Mouse (Mus musculus) hindbrain, embryonic 12.5 days (tissue): ENCODE results near the gene Upf3b. TPM values are rescaled to one million over a fixed set of nuclear protein-coding genes. Genes with fewer than 3 reads are reported as not detected.
"Not testable (repeated sequence)": the region's sequence is repeated elsewhere in the genome, so short reads cannot be mapped to it uniquely, and the experiment has no call there.

Experiments
- ATAC-seq: fragments of 200-750 bp; cut with Nextera tagmentation; 2 replicates; pipeline ENCODE4 v1.8.0; 2017; ENCODE audit warnings: moderate TSS enrichment; ENCODE audit not compliant: low FRiP score
- H3K27ac ChIP-seq: fragments of 300-500 bp; sonication (generic); 2 replicates; pipeline ENCODE4 v1.5.1; 2016; ENCODE audit warnings: mild to moderate bottlenecking
- H3K27me3 ChIP-seq: fragments of 300-500 bp; sonication (generic); 2 replicates; pipeline ENCODE4 v1.6.1; 2016; ENCODE audit warnings: mild to moderate bottlenecking
- H3K36me3 ChIP-seq: fragments of 300-500 bp; sonication (generic); 2 replicates; pipeline ENCODE4 v1.6.1; 2016; ENCODE audit warnings: mild to moderate bottlenecking
- H3K4me1 ChIP-seq: fragments of 300-500 bp; sonication (generic); 2 replicates; pipeline ENCODE4 v1.6.1; 2016
- H3K4me2 ChIP-seq: fragments of 300-500 bp; sonication (generic); replicated peaks from 2 replicates; pipeline ENCODE4 v1.6.1; 2016; ENCODE audit warnings: mild to moderate bottlenecking
- H3K4me3 ChIP-seq: fragments of 300-500 bp; sonication (generic); 2 replicates; pipeline ENCODE4 v1.5.1; 2016; ENCODE audit warnings: mild to moderate bottlenecking
- H3K9ac ChIP-seq: fragments of 300-500 bp; sonication (generic); 2 replicates; pipeline ENCODE4 v1.6.1; 2016; ENCODE audit warnings: mild to moderate bottlenecking, moderate library complexity
- H3K9me3 ChIP-seq: fragments of 300-500 bp; sonication (generic); replicated peaks from 2 replicates; pipeline ENCODE4 v1.6.1; 2016; ENCODE audit warnings: mild to moderate bottlenecking
- WGBS: fragments of 180-500 bp; shearing (Covaris S2); methylation state at CpG from one replicate; pipeline ENCODE4 v1.1.7; 2016; 5-methylcytosine and 5-hydroxymethylcytosine counted together
- polyA plus RNA-seq: library from polyadenylated mRNA; unstranded; fragments of >200 nt; fragmentation: Nextera tagmentation; extraction: Ambion mirVana; gene quantifications from 2 replicates; pipeline ENCODE4 v1.2.1, GENCODE M21; 2016

The Upf3b gene
- 24.3 and 25.7 TPM in 2 replicates for polyA plus RNA-seq

DNA sequence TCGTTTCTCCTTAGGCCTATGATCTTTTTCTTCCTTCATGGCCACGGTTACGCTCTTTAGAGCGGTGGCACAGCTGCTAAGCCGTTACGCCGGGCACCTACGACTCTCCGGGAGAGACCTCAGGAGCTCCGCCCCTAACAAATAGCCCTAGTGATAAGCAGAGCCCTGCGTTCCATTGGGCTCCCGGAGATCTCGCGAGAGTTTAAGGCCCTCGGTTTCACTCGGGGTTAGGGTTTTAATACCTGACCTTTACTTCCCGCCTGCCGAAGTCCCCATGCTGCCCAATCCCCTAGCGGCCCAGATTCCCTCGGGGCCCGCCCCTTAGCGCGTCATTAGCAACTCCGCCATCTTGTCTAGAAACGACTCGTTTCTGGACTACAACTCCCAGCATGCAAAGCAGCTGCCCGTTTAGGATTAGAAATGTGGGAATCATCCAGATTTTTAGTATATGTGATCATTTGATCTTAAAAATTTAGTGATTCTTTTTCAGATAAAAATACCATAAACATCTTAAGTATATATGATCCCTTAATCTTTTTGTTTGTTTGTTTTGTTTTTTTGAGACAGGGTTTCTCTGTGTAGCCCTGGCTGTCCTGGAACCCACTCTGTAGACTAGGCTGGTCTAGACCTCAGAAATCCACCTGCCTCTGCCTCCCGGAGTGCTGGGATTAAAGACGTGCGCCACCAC is at the start of gene Upf3b:
TSS of gene Upf3b (minus strand) at position 130 of the 688 bp plus-strand sequence.
- no peaks in the 10 kb centered on the region for H3K36me3 ChIP-seq
- H3K9me3 ChIP-seq: no peaks in the 10 kb centered on the region
- peak; percentile 98 for ATAC-seq
- 17% methylated on average over 30 of the region's 30 CpGs for WGBS
- H3K9ac ChIP-seq: peak within 1 kb of the TSS; percentile 53
- peak within 1 kb of the TSS; percentile 83 for H3K27ac ChIP-seq
- peak within 1 kb of the TSS; percentile 45 for H3K4me3 ChIP-seq
- H3K4me2 ChIP-seq: peak within 1 kb of the TSS; percentile 56
- peaks cover 3% of the 10 kb centered on the region for H3K27me3 ChIP-seq
- H3K4me1 ChIP-seq: no peaks in the 10 kb centered on the region

DNA sequence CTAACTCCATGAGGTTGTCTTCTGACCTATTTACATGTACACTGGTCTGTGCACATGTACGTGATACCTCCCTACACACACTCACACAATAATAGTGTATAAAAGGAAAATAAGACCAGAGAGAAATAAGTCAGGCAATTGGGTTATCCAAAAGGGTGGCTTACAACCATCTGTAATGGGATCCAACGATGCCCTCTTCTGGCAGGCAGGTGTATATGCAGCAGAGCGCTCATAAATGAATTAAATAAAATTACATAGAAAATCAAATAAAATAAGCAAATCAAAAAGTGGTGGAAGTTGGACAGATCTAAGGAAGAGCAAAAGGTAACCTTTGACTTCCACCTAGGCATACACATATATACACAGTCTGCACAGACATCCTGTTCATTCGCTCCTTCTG is 47.7 kb upstream of the Upf3b start:
- H3K4me3 ChIP-seq: no peak overlapping the region
- H3K4me2 ChIP-seq: no peak overlapping the region
- H3K4me1 ChIP-seq: no peaks in the 10 kb centered on the region
- H3K27me3 ChIP-seq: no peaks in the 10 kb centered on the region
- H3K9ac ChIP-seq: no peak overlapping the region
- H3K36me3 ChIP-seq: peaks cover 3% of the 10 kb centered on the region; the same call in 1 of the 2 replicates
- H3K27ac ChIP-seq: no peak overlapping the region
- no peak for ATAC-seq
- H3K9me3 ChIP-seq: no peaks in the 10 kb centered on the region
- 53% methylated on average over 4 of the region's 4 CpGs for WGBS

DNA sequence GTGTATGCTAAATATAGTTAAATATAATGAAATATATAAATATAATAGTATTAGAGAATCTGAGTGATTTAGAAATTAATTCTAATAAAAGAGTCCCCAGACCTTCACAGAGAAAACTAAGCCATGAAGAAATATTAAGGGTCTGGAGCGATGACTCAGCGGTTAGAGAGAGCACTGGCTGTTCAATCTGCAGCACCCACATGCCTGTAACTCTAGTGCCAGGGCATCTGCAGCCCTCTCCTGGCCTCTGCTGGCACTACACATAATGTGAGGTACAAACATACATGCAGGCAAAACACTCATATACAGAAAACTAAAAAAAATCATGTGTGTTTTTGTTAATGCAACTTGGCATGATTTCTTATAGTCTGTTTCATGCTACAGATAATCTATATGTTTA is 34.8 kb upstream of the Upf3b start:
- no peaks in the 10 kb centered on the region for H3K9me3 ChIP-seq
- no peak overlapping the region for H3K9ac ChIP-seq
- no peaks in the 10 kb centered on the region for H3K27me3 ChIP-seq
- no peak overlapping the region for H3K27ac ChIP-seq
- 94% methylated on average over 2 of the region's 2 CpGs for WGBS
- no peak overlapping the region for H3K4me3 ChIP-seq
- no peaks in the 10 kb centered on the region for H3K4me1 ChIP-seq
- no peak for ATAC-seq
- no peaks in the 10 kb centered on the region for H3K36me3 ChIP-seq
- no peak overlapping the region for H3K4me2 ChIP-seq

DNA sequence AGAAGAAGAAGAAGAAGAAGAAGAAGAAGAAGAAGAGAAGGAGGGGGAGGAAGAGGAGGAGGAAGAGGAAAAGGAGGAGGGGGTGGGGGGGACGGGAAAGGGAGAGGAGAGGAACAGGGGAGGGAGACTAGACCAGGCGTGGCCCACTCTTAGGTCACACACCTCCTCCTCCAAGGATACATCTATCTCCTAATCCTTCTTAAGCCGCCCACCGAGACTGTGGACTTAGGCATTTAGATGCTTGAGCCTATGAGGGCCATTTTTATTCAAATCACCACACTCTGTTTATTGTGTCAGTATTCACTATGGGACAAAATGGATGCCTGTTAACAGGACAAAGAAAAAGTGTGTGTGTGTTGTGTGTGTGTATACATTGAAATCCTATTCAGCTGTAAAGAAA is 34.4 kb upstream of the Upf3b start:
- not testable (repeated sequence) for ATAC-seq, H3K9ac ChIP-seq, H3K9me3 ChIP-seq, H3K36me3 ChIP-seq, H3K4me3 ChIP-seq, H3K27me3 ChIP-seq, H3K4me2 ChIP-seq, H3K4me1 ChIP-seq, H3K27ac ChIP-seq
- 66% methylated on average over 2 of the region's 4 CpGs for WGBS

DNA sequence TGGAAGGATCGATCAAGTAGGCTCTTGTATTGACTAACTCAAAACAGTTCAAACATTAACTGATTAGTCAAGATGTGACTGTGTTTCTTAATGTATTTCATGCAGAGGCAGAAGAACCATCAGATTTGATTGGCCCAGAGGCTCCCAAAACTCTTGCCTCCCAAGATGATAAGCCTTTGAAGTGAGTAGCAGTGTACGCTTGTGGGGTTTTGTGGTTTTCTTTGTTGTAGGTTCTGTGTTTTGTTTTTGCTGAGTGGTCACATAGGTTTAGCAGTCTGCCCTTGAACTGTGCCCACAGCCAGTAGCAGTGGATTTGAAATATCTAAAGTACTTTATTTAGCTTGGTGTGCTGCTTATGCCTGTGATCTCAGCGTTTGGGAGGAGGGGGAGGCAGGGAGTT is 31.6 kb upstream of the Upf3b start:
- 90% methylated on average over 3 of the region's 3 CpGs for WGBS
- Histone ChIP-seq H3K4me3 (no peak overlapping the region), H3K36me3 (peaks cover 13% of the 10 kb centered on the region), H3K4me2 (no peak overlapping the region), H3K9me3 (no peaks in the 10 kb centered on the region), H3K27ac (no peak overlapping the region), H3K9ac (no peak overlapping the region), H3K4me1 (no peaks in the 10 kb centered on the region), H3K27me3 (no peaks in the 10 kb centered on the region)
- no peak for ATAC-seq

DNA sequence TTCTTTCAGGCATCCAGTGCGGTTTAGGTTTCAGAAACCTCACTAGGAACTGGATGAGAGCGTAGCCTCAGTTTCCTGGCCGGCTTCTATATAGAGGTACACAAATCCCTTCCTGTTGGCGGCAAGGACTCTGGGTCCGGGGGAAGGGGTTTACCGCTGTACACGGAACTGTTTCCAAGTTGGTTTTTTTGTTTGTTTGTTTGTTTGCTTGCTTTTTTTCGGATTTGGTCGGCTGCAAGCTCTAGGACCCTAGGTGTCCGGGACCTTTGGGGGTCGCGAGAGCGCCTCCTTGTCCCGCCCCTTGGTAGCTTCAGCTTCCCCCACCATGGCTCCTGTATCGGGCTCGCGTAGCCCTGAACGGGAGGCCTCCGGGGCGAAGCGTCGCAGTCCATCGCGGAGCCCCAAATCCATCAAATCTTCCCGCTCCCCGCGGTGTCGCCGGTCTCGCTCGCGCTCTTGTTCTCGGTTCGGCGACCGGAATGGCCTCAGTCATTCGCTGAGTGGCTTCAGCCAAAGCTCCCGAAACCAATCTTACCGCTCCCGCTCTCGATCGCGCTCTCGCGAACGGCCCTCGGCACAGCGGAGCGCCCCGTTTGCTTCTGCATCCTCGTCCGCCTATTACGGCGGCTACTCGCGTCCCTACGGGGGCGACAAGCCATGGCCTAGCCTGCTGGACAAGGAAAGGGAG is 16.7 kb upstream of the Upf3b start, which contains the start of gene Nkap:
TSS of gene Nkap (plus strand) at position 125 of the 688 bp plus-strand sequence.
- Histone ChIP-seq H3K36me3 (no peaks in the 10 kb centered on the region), H3K4me2 (peak within 1 kb of the TSS; percentile 54), H3K9me3 (no peaks in the 10 kb centered on the region), H3K4me1 (peaks cover 10% of the 10 kb centered on the region), H3K27ac (peak within 1 kb of the TSS; percentile 81), H3K4me3 (peak within 1 kb of the TSS; percentile 58), H3K27me3 (no peaks in the 10 kb centered on the region), H3K9ac (peak within 1 kb of the TSS; percentile 79)
- peak; percentile 89 for ATAC-seq
- 21% methylated on average over 55 of the region's 58 CpGs for WGBS

DNA sequence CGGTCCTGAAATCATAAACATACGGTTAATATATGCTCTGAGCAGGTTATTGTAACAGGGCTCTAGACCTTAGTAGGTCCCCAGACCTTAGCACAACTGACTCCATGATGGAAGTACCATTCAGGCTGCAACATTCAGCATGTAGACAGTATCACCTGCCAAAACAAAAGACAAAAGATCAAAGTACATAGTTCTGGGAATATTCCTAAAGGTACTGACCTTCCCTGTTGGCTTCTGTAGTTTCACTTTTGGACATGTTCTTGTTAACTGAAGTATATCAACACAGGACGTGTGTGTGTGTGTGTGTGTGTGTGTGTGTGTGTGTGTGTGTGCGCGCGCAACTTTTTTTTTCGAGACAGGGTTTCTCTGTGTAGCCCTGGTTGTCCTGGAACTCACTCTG is 15.4 kb upstream of the Upf3b start:
- peaks cover 10% of the 10 kb centered on the region for H3K4me1 ChIP-seq
- H3K9ac ChIP-seq: no peak overlapping the region
- WGBS: 96% methylated on average over 7 of the region's 7 CpGs
- no peaks in the 10 kb centered on the region for H3K9me3 ChIP-seq
- ATAC-seq: no peak
- H3K27ac ChIP-seq: no peak overlapping the region
- H3K4me2 ChIP-seq: no peak overlapping the region
- H3K36me3 ChIP-seq: no peaks in the 10 kb centered on the region
- no peaks in the 10 kb centered on the region for H3K27me3 ChIP-seq
- no peak overlapping the region for H3K4me3 ChIP-seq

DNA sequence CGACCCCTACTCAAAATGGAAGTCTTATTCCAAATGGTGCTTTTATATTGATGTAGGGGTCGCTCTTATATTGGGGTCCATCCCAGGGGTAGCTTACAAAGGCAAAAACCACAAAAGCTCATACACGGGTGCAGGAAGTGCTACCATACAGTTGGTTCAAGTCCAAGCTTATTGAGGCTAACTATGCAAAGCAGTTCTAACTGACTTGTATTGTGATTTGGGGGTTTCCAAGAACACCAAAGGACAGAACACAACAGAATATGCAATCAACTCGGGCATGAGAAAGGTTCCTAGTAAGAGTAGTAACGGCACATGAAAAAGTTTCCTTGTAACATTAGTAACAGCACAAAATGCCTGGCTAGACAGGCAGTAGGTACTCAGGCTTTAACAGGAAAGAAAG is 10.1 kb upstream of the Upf3b start:
- Histone ChIP-seq H3K27ac (no peak overlapping the region), H3K27me3 (peaks cover 18% of the 10 kb centered on the region), H3K4me2 (no peak overlapping the region), H3K9ac (no peak overlapping the region), H3K4me1 (no peaks in the 10 kb centered on the region), H3K4me3 (no peak overlapping the region), H3K36me3 (no peaks in the 10 kb centered on the region), H3K9me3 (no peaks in the 10 kb centered on the region)
- ATAC-seq: no peak
- WGBS: 74% methylated on average over 5 of the region's 5 CpGs

DNA sequence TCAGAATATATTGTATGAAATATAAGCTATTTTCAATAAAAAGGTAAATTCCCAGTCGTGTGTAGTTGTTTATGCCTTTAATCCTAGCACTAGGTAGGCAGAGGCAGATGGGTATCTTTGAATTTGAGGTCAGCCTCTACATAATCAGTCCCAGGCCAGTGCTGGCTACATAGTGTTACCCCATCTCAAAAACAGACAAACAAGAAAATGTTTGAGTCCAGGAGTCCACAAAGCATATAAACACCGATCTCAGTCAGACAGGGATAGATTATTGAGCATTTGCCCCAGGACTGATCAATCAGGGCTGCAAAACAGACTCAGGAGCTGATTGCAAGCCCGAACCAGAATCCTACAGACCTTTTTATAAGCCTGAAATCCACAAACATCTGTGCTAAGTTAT is 9.5 kb upstream of the Upf3b start:
- Histone ChIP-seq H3K27ac (no peak overlapping the region), H3K9me3 (no peaks in the 10 kb centered on the region), H3K4me2 (no peak overlapping the region), H3K9ac (no peak overlapping the region), H3K36me3 (no peaks in the 10 kb centered on the region), H3K4me3 (no peak overlapping the region), H3K4me1 (no peaks in the 10 kb centered on the region), H3K27me3 (peaks cover 19% of the 10 kb centered on the region)
- WGBS: 61% methylated on average over 3 of the region's 3 CpGs
- no peak for ATAC-seq

DNA sequence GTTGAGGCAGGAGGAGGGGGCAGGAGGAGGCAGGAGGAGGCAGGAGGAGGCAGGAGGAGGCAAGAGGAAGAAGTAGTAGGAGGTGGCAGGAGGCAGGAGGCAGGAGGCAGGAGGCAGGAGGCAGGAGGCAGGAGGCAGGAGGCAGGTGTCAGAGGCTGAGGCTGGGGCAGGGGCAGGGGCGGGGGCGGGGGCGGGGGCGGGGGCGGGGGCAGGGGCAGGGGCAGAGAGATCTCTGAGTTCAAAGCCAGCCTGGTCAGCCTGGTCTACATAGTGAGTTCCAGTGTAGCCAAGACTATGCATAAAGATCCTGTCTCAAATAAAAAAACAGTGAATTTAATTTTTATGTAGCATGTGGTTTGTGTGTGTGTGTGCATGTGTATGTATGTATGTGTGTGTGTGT is 7.0 kb upstream of the Upf3b start:
- Histone ChIP-seq H3K4me2 (no peak overlapping the region), H3K27ac (no peak overlapping the region), H3K9me3 (no peaks in the 10 kb centered on the region), H3K4me1 (no peaks in the 10 kb centered on the region), H3K36me3 (no peaks in the 10 kb centered on the region), H3K9ac (no peak overlapping the region), H3K4me3 (no peak overlapping the region), H3K27me3 (peaks cover 19% of the 10 kb centered on the region)
- no peak for ATAC-seq
- WGBS: 53% methylated on average over 2 of the region's 5 CpGs

DNA sequence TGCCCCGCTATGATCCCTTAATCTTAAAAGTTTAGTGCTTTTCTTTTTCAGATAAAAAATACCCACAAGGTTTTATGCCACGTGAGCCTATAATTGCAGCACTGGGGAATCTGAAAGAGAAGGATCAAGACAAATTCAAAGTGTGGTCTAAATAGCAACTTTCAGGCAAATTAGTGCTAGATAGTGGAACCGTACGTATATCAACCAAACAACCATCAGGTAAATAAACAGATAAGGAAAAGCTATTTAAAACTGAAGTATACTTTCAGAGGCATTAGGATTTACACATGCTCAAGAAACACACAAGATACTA is 715 bp upstream of the Upf3b start:
- no peaks in the 10 kb centered on the region for H3K4me1 ChIP-seq
- H3K9ac ChIP-seq: no peak overlapping the region
- no peak overlapping the region for H3K4me3 ChIP-seq
- H3K9me3 ChIP-seq: no peaks in the 10 kb centered on the region
- H3K4me2 ChIP-seq: no peak overlapping the region
- no peaks in the 10 kb centered on the region for H3K36me3 ChIP-seq
- H3K27ac ChIP-seq: no peak overlapping the region
- no peak for ATAC-seq
- H3K27me3 ChIP-seq: peaks cover 8% of the 10 kb centered on the region
- WGBS: 80% methylated on average over 4 of the region's 4 CpGs

DNA sequence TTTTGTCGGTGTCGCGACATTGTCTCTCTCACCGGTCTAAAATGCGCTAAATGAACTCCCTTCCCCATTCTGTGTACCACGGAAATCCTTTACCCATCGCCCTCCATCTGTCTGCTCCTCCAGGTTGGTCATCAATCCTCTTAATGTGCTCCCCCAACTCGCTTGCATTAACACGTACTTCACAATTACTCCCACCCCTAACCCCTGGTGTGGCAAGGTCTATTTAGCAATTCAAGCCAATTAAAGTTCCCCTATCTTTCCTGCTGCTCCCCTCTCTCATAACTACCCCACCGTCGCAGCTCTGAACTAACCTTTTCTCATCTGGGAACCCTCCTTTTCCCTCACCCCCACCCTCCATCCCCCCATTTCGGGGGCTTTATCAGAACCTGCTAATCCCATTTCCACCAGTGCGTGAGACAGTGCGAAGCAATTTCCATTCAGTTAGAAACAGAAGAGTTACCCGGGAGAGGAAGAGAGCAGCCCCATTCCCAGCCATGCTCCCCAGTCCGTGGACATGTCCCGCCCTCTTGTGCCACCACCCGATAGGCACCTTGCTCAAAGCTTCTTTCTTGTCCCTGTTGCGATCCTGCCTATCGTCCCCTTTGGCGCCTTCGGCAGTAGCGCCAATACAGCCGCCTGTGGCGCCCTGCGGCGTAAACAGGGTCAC is 463 bp downstream of the Upf3b start:
- ATAC-seq: peak; percentile 85
- no peaks in the 10 kb centered on the region for H3K4me1 ChIP-seq
- H3K9me3 ChIP-seq: no peaks in the 10 kb centered on the region
- WGBS: 20% methylated on average over 27 of the region's 27 CpGs
- peak overlapping the region; percentile 83 for H3K27ac ChIP-seq
- peak overlapping the region; percentile 45 for H3K4me3 ChIP-seq
- no peaks in the 10 kb centered on the region for H3K27me3 ChIP-seq
- H3K4me2 ChIP-seq: peak overlapping the region; percentile 56
- H3K9ac ChIP-seq: peak overlapping the region; percentile 53
- H3K36me3 ChIP-seq: no peaks in the 10 kb centered on the region
